Mouse (Mus musculus) cerebellum, adult 18-20 months (tissue): ENCODE measurements around the gene Dzank1.

ENCODE experiments used
- DNase-seq, 2 experiments: peaks; one replicate each; pipeline ENCODE4 v3.0.0; 2021

The Dzank1 gene

DNA sequence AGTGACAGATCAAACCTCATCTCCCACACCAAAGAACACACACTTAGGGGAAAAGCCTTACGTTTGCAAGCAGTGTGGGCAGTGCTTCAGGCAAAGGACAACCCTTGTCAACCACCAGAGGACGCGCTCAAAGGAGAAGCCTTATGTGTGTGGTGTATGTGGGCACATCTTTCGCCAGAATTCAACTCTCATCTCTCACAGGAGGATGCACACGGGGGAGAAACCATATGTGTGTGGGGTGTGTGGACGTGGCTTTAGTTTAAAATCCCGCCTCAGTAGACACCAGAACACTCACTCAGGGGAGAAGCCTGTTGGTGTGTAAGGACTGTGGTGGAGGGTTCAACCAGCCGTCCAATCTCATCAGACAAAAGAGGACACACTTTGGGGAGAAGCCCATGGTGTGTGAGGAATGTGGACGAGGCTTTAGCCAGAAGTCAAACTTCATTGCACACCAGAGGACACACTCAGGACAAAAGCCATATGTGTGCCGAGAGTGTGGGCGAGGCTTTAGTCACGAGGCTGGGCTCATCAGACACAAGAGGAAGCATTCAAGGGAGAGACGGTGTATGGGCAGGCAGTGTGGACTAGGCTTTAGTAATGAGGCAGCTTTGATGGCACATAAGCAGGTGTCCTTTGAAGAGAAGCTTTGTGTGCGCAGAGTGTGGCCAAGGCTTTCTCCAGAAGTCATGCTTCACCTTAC lies 61.2 kb downstream of the Dzank1 start:
- no peak for DNase-seq

- no peak for DNase-seq
Observed at GRCm38 (mm10) chr2:144464799-144465760, 62.1 kb downstream of the Dzank1 start.

DNA sequence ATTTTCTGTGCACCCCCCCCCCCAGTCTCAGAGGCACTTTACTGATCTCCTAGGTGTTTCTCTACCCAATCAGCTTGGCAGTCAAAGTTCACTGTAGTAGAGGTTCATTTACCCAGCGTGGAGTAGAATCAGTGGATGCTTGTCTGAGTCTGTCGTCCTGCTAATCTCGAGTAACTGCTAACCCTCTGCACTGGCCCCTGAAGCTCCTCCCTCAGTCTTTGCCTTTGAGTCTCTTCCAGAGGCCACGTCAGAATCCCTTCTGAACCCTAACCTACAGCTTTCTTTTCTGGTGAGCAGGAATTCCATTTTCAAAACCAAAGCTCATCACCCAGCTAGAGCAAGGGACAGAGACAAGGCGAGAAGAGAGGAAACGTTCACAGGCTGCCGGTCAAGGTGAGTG lies 63.0 kb downstream of the Dzank1 start:
- DNase-seq: no peak

GRCm38 (mm10) chr2:144458975-144459754 lies 68.0 kb downstream of the Dzank1 start:
- DNase-seq: peak; percentile 92 to 95

GRCm38 (mm10) chr2:144458355-144458754 lies 68.9 kb downstream of the Dzank1 start:
- peak in 1 of 2 experiments; percentile 10 for DNase-seq

DNA sequence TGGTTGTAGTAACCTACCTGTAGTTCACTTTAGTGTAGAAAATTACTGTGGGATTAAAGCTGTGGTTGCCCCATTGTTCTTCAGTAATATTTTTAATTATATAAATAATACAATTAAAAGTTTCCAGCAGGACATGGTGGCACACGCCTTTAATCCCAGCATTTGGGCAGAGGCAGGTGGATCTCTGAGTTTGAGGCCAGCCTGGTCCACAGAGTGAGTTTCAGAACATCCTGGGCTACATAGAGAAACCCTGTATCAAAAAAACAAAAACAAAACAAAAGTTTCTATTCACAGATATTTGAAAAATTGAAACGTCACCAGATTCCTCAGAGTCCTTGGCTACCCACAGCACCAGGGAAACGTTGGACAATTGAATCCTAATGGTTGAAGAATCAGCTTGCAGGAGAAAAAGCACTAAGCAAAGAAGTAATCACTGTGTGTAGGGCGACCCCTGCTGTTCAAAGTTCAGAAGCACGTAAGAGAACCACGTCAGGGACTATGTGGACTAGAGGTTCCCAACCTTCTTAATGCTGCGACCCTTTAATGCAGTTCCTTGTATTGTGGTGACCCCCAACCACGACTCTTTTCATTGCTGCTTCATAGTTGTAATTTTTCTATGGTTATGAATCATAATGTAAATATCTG lies 74.7 kb downstream of the Dzank1 start:
- DNase-seq: peak; percentile 76 to 78

- no peak for DNase-seq
Observed at GRCm38 (mm10) chr2:144450378-144450777, 76.8 kb downstream of the Dzank1 start.

GRCm38 (mm10) chr2:144446360-144446999 lies 80.7 kb downstream of the Dzank1 start:
- DNase-seq: no peak

DNA sequence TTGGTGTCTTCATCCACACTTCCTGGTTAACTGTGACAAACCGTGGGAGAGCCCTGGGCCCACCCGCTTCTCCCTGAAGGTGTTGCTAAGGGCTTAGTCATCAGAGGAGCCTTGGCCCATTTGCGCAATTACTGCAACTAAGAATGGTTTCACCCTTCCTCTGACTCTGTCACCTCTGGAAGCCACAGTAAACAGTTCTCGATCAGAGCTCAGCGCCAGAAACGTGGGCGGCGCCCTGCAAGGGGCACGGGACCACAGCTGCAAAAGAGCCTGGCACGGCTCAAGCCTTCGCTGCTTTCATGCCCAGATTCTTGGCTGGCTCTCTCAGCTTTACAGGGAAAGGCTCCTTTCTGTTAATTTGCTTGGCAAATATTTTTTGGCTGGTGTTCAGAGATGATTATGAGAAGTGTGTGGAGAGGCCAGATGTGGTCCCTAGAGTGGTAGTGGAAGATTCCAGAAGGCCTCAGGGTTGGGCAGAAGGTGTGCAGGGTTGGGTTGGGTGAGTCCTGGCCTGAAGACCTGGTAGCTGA lies 85.8 kb downstream of the Dzank1 start:
- DNase-seq: no peak

DNA sequence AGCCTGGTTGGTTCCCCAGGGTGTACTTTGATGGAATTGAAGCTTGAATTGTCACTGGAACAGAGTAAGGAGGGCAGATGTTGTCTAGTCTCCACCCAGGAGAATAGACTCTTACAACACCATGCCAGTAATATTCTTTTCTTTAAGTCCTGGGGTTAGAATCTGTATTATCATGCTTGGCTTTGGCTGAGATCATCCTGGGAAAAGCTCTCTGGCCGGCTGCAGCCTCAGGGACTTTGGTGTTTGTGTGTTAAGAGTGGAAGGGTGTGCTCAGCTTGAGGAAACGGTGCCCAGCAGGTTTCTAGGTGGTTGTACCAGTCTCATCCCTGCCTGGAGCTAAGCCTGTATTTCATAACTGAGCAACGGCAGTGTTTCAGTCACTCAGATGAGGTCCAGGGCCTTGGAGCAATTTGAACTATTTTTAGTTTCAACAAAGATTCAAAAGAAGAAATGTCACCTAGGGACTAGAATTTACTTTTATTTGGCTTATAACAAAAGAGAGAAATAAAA lies 88.0 kb downstream of the Dzank1 start:
- DNase-seq: no peak

- DNase-seq: no peak
Observed at GRCm38 (mm10) chr2:144438424-144438823, 88.8 kb downstream of the Dzank1 start.

GRCm38 (mm10) chr2:144435679-144436078 lies 91.5 kb downstream of the Dzank1 start:
- no peak for DNase-seq

GRCm38 (mm10) chr2:144431286-144431825 lies 95.9 kb downstream of the Dzank1 start:
- DNase-seq: no peak

DNA sequence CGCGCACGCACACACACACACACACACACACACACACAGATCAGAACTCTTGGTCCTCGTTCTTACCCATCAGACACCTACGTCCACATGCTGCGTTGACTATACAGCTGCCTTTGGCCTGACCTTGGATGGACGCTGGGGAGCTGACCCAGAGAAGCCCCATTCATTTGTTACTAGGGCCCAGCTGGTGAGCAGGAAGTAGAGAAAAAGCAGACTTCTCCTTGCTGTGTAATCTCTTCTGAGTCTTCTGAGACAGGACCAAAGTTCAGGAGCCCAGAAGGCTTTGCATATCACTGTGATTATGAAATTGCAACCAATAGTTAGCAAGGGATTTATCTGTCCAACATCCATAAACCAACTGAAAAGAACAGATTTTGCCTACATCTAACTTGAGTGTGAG lies 98.0 kb downstream of the Dzank1 start:
- DNase-seq: no peak

GRCm38 (mm10) chr2:144428659-144429058 lies 98.6 kb downstream of the Dzank1 start:
- DNase-seq: no peak

DNA sequence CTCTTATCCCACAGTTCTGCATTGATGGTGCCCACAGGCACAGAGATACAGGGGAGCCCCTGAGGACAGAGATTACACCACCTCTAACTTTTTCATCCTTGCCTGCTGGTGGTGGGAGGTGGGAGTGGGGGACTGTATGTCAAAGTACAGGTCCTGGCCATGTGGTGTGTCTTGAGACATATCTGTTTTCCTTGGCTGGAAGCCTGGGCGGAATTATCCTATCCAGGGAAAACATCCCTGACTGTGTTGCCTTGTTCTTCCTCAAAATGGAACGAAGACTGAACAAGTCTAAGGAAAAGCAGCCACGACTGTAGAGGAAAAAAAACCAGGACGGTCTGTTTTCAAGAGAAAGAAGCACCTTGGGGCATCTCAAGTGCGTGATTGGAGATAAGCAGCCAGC lies 99.4 kb downstream of the Dzank1 start:
- DNase-seq: no peak

GRCm38 (mm10) chr2:144425761-144426160 lies 101.5 kb downstream of the Dzank1 start:
- no peak for DNase-seq

- no peak for DNase-seq
Observed at GRCm38 (mm10) chr2:144422094-144422675, 105.0 kb downstream of the Dzank1 start.
